Mouse (Mus musculus): ENCODE measurements at regions not wholly inside any gene's neighbourhood (a gene's known extent, or its start where the extent isn't known, plus 50 kb on each side); places are given as distances from the start of the nearest gene placed in this dataset.

DNA sequence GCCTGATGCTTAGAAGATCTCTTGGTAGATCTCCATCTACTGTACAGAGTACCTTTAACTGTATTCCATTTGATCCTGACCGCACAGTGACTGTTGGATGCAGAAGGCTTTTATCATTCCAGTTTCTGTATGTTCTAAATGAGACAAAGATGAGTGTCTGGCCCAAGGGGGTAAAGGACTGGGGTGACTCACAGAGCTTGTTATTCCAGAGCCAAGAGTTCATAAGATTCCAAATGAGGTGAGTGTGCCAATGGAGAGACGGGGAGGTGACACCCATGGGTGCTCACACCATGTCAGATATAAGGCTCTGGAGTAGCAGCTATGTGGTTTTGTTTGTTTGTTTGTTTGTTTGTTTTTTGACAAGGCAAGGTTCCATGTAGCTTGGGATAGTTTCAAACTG lies 54.8 kb upstream of the Lclat1 start:
- DNase-seq: no peak

DNA sequence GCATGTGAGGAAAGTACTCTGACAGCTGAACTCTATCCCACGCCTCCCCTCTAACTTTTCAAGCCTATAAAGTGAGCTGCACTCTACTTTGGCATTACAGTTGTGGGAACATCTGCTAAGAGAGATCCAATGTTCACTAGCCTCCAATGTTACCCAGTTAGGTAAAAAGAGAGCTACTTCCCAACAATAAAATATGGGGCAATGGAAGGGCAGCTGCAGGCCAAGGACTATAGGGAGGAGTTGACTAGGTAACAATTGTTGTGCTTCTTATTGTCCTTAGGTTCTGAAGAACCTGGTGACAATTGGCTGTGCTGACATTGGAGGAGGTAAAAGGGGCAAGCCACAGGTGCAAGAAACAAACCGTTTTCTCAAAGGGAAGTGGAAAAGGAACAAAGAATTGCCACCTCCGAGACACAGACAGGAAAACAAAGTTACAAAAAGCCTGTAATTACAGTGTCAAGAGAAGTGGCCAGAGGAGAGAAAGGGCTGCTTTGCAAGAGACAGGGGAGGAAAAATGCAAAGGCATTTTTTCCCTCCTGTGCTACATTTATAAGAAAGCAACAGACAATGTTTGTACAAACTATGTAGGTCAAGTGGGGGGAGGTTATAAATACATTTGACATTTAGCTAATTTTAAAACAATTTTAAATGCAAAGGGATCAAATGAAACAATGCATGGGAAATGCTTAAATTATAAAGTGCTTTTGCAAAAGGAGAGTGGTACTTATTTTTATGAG lies 54.1 kb upstream of the Lclat1 start:
- peak; percentile 64 for DNase-seq

DNA sequence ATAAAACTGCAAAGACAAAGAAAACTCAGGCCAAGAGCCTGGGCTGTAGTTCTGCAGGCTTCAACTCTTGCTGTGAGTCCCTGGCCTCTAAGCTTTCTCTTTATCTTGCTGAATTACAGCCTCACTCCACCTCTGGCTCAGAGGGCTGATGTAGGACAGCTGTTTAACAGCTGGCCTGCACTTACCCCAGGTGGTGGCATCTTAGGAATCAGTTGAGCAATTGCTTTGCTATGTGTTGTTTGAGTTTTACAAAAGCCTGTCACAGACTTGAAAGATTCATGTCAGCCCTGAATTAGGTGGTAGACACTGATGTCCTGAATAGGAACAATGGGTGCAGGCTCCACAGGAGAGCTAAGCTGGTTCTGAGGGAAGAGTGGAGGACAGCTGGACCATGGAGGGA lies 53.6 kb upstream of the Lclat1 start:
- DNase-seq: peak; percentile 63

DNA sequence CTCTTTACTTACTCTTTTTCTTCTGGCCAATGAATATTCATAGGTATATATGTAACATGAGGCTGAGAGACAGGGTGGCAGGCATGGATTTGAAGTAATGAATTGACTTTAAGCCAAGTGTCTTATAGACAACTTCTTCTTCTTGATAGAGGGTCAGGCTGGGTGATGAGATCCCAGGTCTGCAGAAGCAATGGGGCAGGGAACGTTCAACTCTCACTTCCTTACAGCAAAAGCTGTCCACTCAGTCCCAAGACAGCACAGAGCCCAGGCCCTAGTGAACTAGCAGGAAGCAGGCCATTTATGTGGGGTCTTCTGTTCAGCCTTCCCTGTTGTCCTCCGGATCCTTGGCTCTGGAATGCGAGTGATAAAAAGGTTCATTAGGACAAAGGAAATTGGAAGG lies 52.6 kb upstream of the Lclat1 start:
- no peak for DNase-seq

DNA sequence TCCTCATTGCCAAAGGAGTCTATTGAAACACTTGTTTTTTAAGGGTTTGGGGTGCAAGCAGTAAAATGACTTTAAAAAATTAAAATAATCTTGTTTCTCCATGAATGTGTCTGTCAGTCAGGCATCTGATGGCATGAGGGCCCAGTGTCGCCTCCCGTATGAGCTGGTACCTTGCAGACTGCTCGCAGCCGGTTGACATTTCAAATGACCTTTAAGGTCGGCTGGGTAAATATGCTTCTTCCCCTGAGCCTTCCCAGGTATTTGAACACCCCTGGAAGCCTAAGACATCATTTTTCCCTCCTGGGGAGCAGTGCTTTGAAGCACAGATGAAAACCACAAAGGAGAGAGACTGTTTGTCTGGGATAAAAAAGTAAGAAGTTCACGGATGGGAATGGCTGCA lies 52.2 kb upstream of the Lclat1 start:
- DNase-seq: no peak

DNA sequence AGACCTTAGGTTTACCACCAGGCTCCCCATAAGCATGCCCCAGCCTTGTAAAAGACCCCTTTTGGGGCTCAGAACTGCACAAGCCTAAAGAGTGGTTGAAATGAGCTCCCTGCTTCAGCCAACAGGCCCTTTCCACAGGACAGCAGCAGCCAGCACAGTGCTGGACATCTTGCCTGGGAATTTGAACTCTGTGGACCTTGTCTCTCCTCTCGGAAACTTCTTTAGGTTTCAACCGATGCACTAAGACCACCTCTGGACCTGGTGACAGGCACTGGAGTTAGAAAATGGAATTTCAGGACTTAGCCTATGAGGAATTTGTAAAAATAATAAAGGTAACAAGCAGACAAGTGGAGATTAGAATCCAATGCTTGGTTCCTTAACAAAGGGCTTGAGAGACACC lies 51.2 kb upstream of the Lclat1 start:
- DNase-seq: no peak
